Mouse (Mus musculus): ENCODE data around the gene Olfr1124. TPM values are rescaled to one million over a fixed set of nuclear protein-coding genes. Genes with fewer than 3 reads are reported as not detected.

Olfr1124 gene
- polyA plus RNA-seq, 1 experiment from 2014 or later = not detected

- DNase-seq (ENCODE audit: low spot score) (no peak), ATAC-seq (ENCODE audit: insufficient number of reproducible peaks, low FRiP score, low TSS enrichment, low read depth) (no peak)
- Histone ChIP-seq H3K4me3 (ENCODE audit: low read depth, low read length) (no peak overlapping the region), H3K27ac (replicated peaks; ENCODE audit: low read depth, low read length) (no peak overlapping the region), H3K27me3 (ENCODE audit: control insufficient read depth, insufficient read depth, low read length) (no peaks in the 10 kb centered on the region), H3K9ac (ENCODE audit: low read length) (no peak overlapping the region), H3K36me3 (ENCODE audit: control insufficient read depth, insufficient read depth, low read length) (no peaks in the 10 kb centered on the region), H3K9me3 (ENCODE audit: control insufficient read depth, low read length) (no peaks in the 10 kb centered on the region), H3K4me1 (ENCODE audit: control insufficient read depth, insufficient read depth, low read length) (no peaks in the 10 kb centered on the region), H3K4me2 (ENCODE audit: low read depth, severe bottlenecking) (no peak overlapping the region)
Observed at GRCm38 (mm10) chr2:87480207-87480606, 50.1 kb downstream of the Olfr1124 start.

GRCm38 (mm10) chr2:87481158-87481557 is 51.1 kb downstream of the Olfr1124 start:
- 85% methylated on average over 4 of the region's 4 CpGs for WGBS
- Histone ChIP-seq H3K4me2 (ENCODE audit: low read depth, severe bottlenecking) (no peak overlapping the region), H3K9ac (ENCODE audit: low read length) (no peak overlapping the region), H3K27ac (replicated peaks; ENCODE audit: low read depth, low read length) (no peak overlapping the region), H3K36me3 (ENCODE audit: control insufficient read depth, insufficient read depth, low read length) (no peaks in the 10 kb centered on the region), H3K9me3 (ENCODE audit: control insufficient read depth, low read length) (no peaks in the 10 kb centered on the region), H3K4me3 (ENCODE audit: low read depth, low read length) (no peak overlapping the region), H3K27me3 (ENCODE audit: control insufficient read depth, insufficient read depth, low read length) (no peaks in the 10 kb centered on the region), H3K4me1 (ENCODE audit: control insufficient read depth, insufficient read depth, low read length) (no peaks in the 10 kb centered on the region)
- no peak for ATAC-seq (ENCODE audit: insufficient number of reproducible peaks, low FRiP score, low TSS enrichment, low read depth)
- no peak for DNase-seq (ENCODE audit: low spot score)

- Histone ChIP-seq H3K9ac (ENCODE audit: low read length) (no peak overlapping the region), H3K27ac (replicated peaks; ENCODE audit: low read depth, low read length) (no peak overlapping the region), H3K4me1 (ENCODE audit: control insufficient read depth, insufficient read depth, low read length) (no peaks in the 10 kb centered on the region), H3K4me2 (ENCODE audit: low read depth, severe bottlenecking) (no peak overlapping the region), H3K9me3 (ENCODE audit: control insufficient read depth, low read length) (no peaks in the 10 kb centered on the region), H3K36me3 (ENCODE audit: control insufficient read depth, insufficient read depth, low read length) (no peaks in the 10 kb centered on the region), H3K4me3 (ENCODE audit: low read depth, low read length) (no peak overlapping the region), H3K27me3 (ENCODE audit: control insufficient read depth, insufficient read depth, low read length) (no peaks in the 10 kb centered on the region)
- DNase-seq (ENCODE audit: low spot score) (no peak), ATAC-seq (ENCODE audit: insufficient number of reproducible peaks, low FRiP score, low TSS enrichment, low read depth) (no peak)
- whole genome bisulfite sequencing = 78% methylated on average over 2 of the region's 2 CpGs
Observed at GRCm38 (mm10) chr2:87482276-87482675, 52.2 kb downstream of the Olfr1124 start.

Other genes starting within 250 kb of the Olfr1124 start
- not detected in 2 replicates for gene Olfr1112, start 242.5 kb upstream of the Olfr1124 start, polyA plus RNA-seq (2014; fragmentation: Nextera tagmentation; extraction: Ambion mirVana)
- gene Olfr1113, start 221.3 kb upstream of the Olfr1124 start, polyA plus RNA-seq (2014; fragmentation: Nextera tagmentation; extraction: Ambion mirVana) = not detected in 2 replicates
- not detected in 2 replicates for gene Olfr1115, start 182.3 kb upstream of the Olfr1124 start, polyA plus RNA-seq (2014; fragmentation: Nextera tagmentation; extraction: Ambion mirVana)
- gene Olfr1116, start 162.7 kb upstream of the Olfr1124 start, polyA plus RNA-seq (2014; fragmentation: Nextera tagmentation; extraction: Ambion mirVana) = not detected in 2 replicates
- not detected in 2 replicates for gene Olfr1118, start 122.7 kb upstream of the Olfr1124 start, polyA plus RNA-seq (2014; fragmentation: Nextera tagmentation; extraction: Ambion mirVana)
- not detected in 2 replicates for gene Olfr1120, start 75.5 kb upstream of the Olfr1124 start, polyA plus RNA-seq (2014; fragmentation: Nextera tagmentation; extraction: Ambion mirVana)
- not detected in 2 replicates for gene Olfr1121, start 60.4 kb upstream of the Olfr1124 start, polyA plus RNA-seq (2014; fragmentation: Nextera tagmentation; extraction: Ambion mirVana)
- not detected in 2 replicates for gene Olfr1122, start 44.4 kb upstream of the Olfr1124 start, polyA plus RNA-seq (2014; fragmentation: Nextera tagmentation; extraction: Ambion mirVana)
- gene Olfr1123, start 13.6 kb upstream of the Olfr1124 start, polyA plus RNA-seq (2014; fragmentation: Nextera tagmentation; extraction: Ambion mirVana) = not detected in 2 replicates
- gene Olfr1126, start 23.7 kb downstream of the Olfr1124 start, polyA plus RNA-seq (2014; fragmentation: Nextera tagmentation; extraction: Ambion mirVana) = not detected in 2 replicates
- not detected in 2 replicates for gene Pramel7, start 66.8 kb downstream of the Olfr1124 start, polyA plus RNA-seq (2014; fragmentation: Nextera tagmentation; extraction: Ambion mirVana)
- gene Pramel6, start 76.3 kb downstream of the Olfr1124 start, polyA plus RNA-seq (2014; fragmentation: Nextera tagmentation; extraction: Ambion mirVana) = not detected in 2 replicates
- not detected in 2 replicates for gene Olfr153, start 101.5 kb downstream of the Olfr1124 start, polyA plus RNA-seq (2014; fragmentation: Nextera tagmentation; extraction: Ambion mirVana)
- gene Olfr1128, start 115.3 kb downstream of the Olfr1124 start, polyA plus RNA-seq (2014; fragmentation: Nextera tagmentation; extraction: Ambion mirVana) = not detected in 2 replicates
- not detected in 2 replicates for gene Olfr1129, start 143.6 kb downstream of the Olfr1124 start, polyA plus RNA-seq (2014; fragmentation: Nextera tagmentation; extraction: Ambion mirVana)
- not detected in 2 replicates for gene Olfr1130, start 175.9 kb downstream of the Olfr1124 start, polyA plus RNA-seq (2014; fragmentation: Nextera tagmentation; extraction: Ambion mirVana)
- not detected in 2 replicates for gene Olfr1131, start 196.8 kb downstream of the Olfr1124 start, polyA plus RNA-seq (2014; fragmentation: Nextera tagmentation; extraction: Ambion mirVana)
- not detected in 2 replicates for gene Olfr1132, start 207.3 kb downstream of the Olfr1124 start, polyA plus RNA-seq (2014; fragmentation: Nextera tagmentation; extraction: Ambion mirVana)
- not detected in 2 replicates for gene Olfr1133, start 217.1 kb downstream of the Olfr1124 start, polyA plus RNA-seq (2014; fragmentation: Nextera tagmentation; extraction: Ambion mirVana)
- gene Olfr1134, start 228.2 kb downstream of the Olfr1124 start, polyA plus RNA-seq (2014; fragmentation: Nextera tagmentation; extraction: Ambion mirVana) = not detected in 2 replicates
- gene Olfr1135, start 243.4 kb downstream of the Olfr1124 start, polyA plus RNA-seq (2014; fragmentation: Nextera tagmentation; extraction: Ambion mirVana) = not detected in 2 replicates